Mouse (Mus musculus): ENCODE measurements around the gene Hmgxb4. TPM values are rescaled to one million over a fixed set of nuclear protein-coding genes. Genes with fewer than 3 reads are reported as not detected.

The Hmgxb4 gene
- total and polyA plus RNA-seq, 3 experiments = 21.8 to 32.6 TPM; not detected in 1

DNA sequence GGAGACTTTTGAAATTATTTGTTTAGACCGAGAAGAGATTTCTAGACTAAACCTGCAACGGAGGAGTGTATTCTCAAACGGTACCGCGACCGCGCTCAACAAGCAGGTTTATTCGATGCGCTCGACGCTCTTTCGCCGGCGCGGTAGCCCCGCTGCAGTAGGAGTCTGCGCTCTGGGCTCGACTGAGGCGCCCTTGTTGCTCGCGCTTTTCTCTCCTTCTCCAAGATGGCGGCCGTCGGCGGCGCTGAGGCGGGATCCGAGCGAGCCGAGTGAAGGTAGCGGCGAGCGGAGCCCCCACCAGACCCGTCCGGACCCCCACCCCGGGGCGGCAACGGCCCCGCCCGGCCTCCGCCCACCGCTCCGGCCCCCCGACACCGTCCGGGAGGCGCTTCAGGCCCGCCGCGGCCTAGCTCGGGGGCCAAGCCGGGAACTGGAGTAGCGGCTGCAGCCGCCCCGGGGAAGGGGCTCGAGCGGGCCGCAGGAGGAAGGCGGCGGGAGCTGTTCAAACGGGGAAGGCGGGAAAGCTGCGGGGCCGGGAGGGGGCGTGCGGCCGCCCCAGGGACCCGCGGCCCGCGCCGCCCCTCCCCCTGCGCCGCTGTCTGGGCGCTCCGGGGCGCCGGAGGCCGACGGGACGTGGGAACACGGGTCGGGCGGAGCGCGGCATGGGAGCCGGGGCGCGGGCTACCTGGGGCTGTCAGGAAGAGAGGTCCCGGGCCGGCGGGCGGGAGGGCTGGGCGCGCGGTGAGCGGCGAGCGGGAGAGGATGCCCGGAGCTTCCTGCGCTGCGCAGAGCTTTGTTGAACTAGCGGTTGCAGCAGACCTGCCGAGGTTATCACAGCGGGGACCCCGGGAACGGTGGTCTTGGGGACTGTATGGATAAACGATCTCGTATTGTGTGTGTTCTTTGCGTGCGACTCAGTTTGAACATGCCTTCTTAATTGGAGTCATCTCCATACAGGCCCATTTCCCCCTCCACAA lies 607 bp downstream of the Hmgxb4 start:
- Histone ChIP-seq H3K79me2 (ENCODE audit: control insufficient read depth, insufficient read depth, low read length, poor library complexity) (peaks cover 8% of the 10 kb centered on the region; the same call in 1 of the 2 replicates), H3K9ac (ENCODE audit: control insufficient read depth, low read depth, low read length, poor library complexity, severe bottlenecking) (peak overlapping the region; percentile 89), H3K27ac (ENCODE audit: control insufficient read depth, low read depth, low read length) (peak overlapping the region; percentile 42), H3K4me1 (ENCODE audit: control insufficient read depth in 1 of 2, insufficient read depth in 2 of 2, low read length in 2 of 2) (peaks cover 0 to 4% of the 10 kb centered on the region in 2 experiments), H3K9me3 (replicated peaks; ENCODE audit: insufficient read depth, low read length) (no peaks in the 10 kb centered on the region), H3K4me3 (ENCODE audit: control insufficient read depth in 1 of 2, insufficient read depth in 1 of 2, low read depth in 2 of 2, low read length in 2 of 2) (peak overlapping the region; percentile 54 to 96), H3K27me3 (ENCODE audit: control insufficient read depth in 1 of 2, insufficient read depth in 2 of 2, low read length in 2 of 2) (no peaks in the 10 kb centered on the region; a peak in 1 of 4 replicates), H3K36me3 (ENCODE audit: control insufficient read depth in 1 of 2, insufficient read depth in 2 of 2, low read length in 2 of 2) (peaks cover 0 to 10% of the 10 kb centered on the region in 2 experiments; a peak in 3 of 4 replicates)
- DNase-seq (ENCODE audit: low read depth, low spot score) = peak; percentile 91
- TF ChIP-seq MXI1 (IDR thresholded peaks at IDR 0.05; ENCODE audit: low read depth, low read length) (peak; percentile 81), SIN3A (IDR thresholded peaks at IDR 0.05; ENCODE audit: low read length) (peak; percentile 74), NELFE (IDR thresholded peaks at IDR 0.05; ENCODE audit: low read depth, low read length) (peak; percentile 75), ZNF384 (IDR thresholded peaks at IDR 0.05; ENCODE audit: low read depth, low read length) (no peak), RCOR1 (IDR thresholded peaks at IDR 0.05; ENCODE audit: low read depth, low read length) (no peak), RAD21 (IDR thresholded peaks at IDR 0.05; ENCODE audit: low read depth, low read length) (no peak), ZKSCAN1 (IDR thresholded peaks at IDR 0.05; ENCODE audit: low read depth, low read length) (no peak), USF1 (IDR thresholded peaks at IDR 0.05; ENCODE audit: low read depth, low read length) (no peak), JUND (IDR thresholded peaks at IDR 0.05; ENCODE audit: low read depth, low read length) (no peak), NRF1 (IDR thresholded peaks at IDR 0.05; ENCODE audit: insufficient read depth, low read depth, low read length, poor library complexity, severe bottlenecking) (peak; percentile 64), USF2 (IDR thresholded peaks at IDR 0.05; ENCODE audit: borderline replicate concordance in 1 of 2, insufficient read depth in 1 of 2, low read depth in 1 of 2, low read length in 2 of 2) (no peak), GATA1 (IDR thresholded peaks at IDR 0.05; ENCODE audit: low read depth, low read length) (no peak), POLR2A (IDR thresholded peaks at IDR 0.05; ENCODE audit: control insufficient read depth in 1 of 2, insufficient read depth in 1 of 2, low read depth in 1 of 2, low read length in 2 of 2, poor library complexity in 1 of 2) (peak; percentile 38 to 69; a peak in 3 of 4 replicates), CHD1 (IDR thresholded peaks at IDR 0.05; ENCODE audit: low read depth, low read length) (peak; percentile 95; the same call in 1 of the 2 replicates), UBTF (IDR thresholded peaks at IDR 0.05; ENCODE audit: borderline replicate concordance, insufficient read depth, low read depth, low read length) (peak; percentile 100), TAL1 (IDR thresholded peaks at IDR 0.05; ENCODE audit: low read length) (no peak), MYC (IDR thresholded peaks at IDR 0.05; ENCODE audit: low read depth, low read length) (peak; percentile 46; the same call in 1 of the 2 replicates), CHD2 (IDR thresholded peaks at IDR 0.05; ENCODE audit: low read length) (no peak), CTCF (IDR thresholded peaks at IDR 0.05 in 2 of 3, conservative IDR thresholded peaks at IDR 0.05 in 1 of 3; ENCODE audit: control insufficient read depth in 1 of 3, insufficient read depth in 1 of 3, low read depth in 2 of 3, low read length in 3 of 3, poor library complexity in 1 of 3, severe bottlenecking in 1 of 3) (peak in 1 of 3 experiments; percentile 4; a peak in 1 of 6 replicates), HCFC1 (IDR thresholded peaks at IDR 0.05; ENCODE audit: low read depth, low read length) (peak; percentile 87), ETS1 (IDR thresholded peaks at IDR 0.05; ENCODE audit: low read depth, low read length) (peak; percentile 49; the same call in 1 of the 2 replicates), SMC3 (IDR thresholded peaks at IDR 0.05; ENCODE audit: low read depth, low read length) (no peak), MAZ (IDR thresholded peaks at IDR 0.05; ENCODE audit: low read depth, low read length) (no peak), KAT2A (conservative IDR thresholded peaks at IDR 0.05; ENCODE audit: low read depth, low read length) (peak; percentile 46; the same call in 1 of the 2 replicates), POLR2AphosphoS5 (IDR thresholded peaks at IDR 0.05; ENCODE audit: borderline replicate concordance, low read depth, low read length) (no peak), MYB (IDR thresholded peaks at IDR 0.05; ENCODE audit: low read depth, low read length) (no peak), ZC3H11A (IDR thresholded peaks at IDR 0.05; ENCODE audit: low read depth, low read length) (0 out of 2 replicates have a peak, but pooled peaks have one; percentile 12), GABPA (IDR thresholded peaks at IDR 0.05; ENCODE audit: low read depth, low read length) (0 out of 2 replicates have a peak, but pooled peaks have one; percentile 34), MEF2A (IDR thresholded peaks at IDR 0.05; ENCODE audit: extremely low read depth, insufficient replicate concordance, low read depth, low read length, poor library complexity, severe bottlenecking) (no peak), TBP (IDR thresholded peaks at IDR 0.05; ENCODE audit: low read depth, low read length) (peak; percentile 82), MAX (IDR thresholded peaks at IDR 0.05; ENCODE audit: low read length) (peak; percentile 77), ZMIZ1 (IDR thresholded peaks at IDR 0.05; ENCODE audit: low read depth, low read length) (peak; percentile 62; the same call in 1 of the 2 replicates), POLR2AphosphoS2 (IDR thresholded peaks at IDR 0.05; ENCODE audit: low read length) (peak; percentile 33; the same call in 1 of the 2 replicates), ELF1 (IDR thresholded peaks at IDR 0.05; ENCODE audit: low read depth, low read length) (no peak)
